25 mouse cellular contexts compared by ENCODE assay signal in the genomic region with DNA sequence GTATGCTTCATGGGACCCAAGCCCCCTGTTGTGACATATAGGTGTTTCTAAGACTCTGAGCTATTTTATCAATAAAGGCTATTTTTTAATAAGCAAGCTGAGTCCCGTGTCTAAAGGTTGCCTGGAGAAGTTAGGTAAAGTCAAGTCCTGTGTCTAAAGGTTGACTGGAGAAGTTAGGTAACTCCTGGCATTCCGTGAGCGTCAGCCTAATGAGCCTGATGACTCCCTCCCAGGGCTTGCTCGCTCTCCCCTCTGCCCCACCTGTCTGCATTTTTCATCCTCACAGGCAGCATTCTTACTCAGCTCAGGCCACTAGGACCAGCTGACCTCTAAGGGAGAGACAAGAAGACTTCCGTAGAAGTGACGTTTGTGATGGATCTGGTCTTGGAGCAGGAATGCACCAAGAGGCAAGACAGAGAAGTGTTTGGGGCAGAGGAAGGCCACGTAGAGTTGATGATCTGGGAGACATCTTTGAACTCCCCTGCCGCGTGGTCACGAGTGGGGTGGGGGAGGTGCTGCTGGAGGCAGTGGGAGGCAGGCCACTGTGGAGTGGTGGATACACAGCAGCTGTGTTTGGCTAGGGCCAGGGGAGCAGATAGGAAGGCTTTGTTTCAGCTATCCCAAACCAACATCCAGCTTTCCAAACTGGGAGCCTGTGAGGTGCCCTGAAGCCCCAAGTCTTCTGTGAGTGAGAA. TPM values are rescaled to one million over a fixed set of nuclear protein-coding genes. Genes with fewer than 3 reads are reported as not detected.
DNase-seq lines count a peak whose midpoint lies in the region; ATAC-seq and TF ChIP-seq lines count a peak whose summit lies in the region.
"Had no signal": no experiment of that assay in that cellular context is flagged by ENCODE, and none has a peak within 500 bp of the region (broad histone marks: within the 10 kb centered on the region; RNA-seq: fewer than 3 reads in every experiment).

No protein-coding gene starts in this region.

- no peak for TF ChIP-seq CTCF in kidney, postnatal 0 days (IDR thresholded peaks at IDR 0.05; ENCODE audit: low read depth)

- no peak for DNase-seq in hindbrain, embryonic 10.5 days (ENCODE audit: low spot score)
- peak; percentile 23 for DNase-seq in kidney, postnatal 0 days (ENCODE audit: low spot score)
- peak; percentile 59 to 87 for DNase-seq in kidney, postnatal 25 days
- no peak for DNase-seq in layer of hippocampus, adult 8-10 months (ENCODE audit: low spot score in 2 of 2)
- DNase-seq: cerebellum, adult 8-10 months; gastrocnemius, postnatal 25 days; heart, adult 2 months; heart, postnatal 4 days had no signal

- H3K9me3 ChIP-seq in hindbrain, embryonic 10.5 days, result no peaks in the 10 kb centered on the region
- no peaks in the 10 kb centered on the region for H3K9me3 ChIP-seq in hindbrain, embryonic 16.5 days (ENCODE audit: control insufficient read depth, low read length)
- no peaks in the 10 kb centered on the region for H3K9me3 ChIP-seq in kidney, postnatal 0 days (replicated peaks; ENCODE audit: low read length)
- H3K9me3 ChIP-seq in liver, embryonic 16.5 days (replicated peaks; ENCODE audit: control insufficient read depth, low read length), result no peaks in the 10 kb centered on the region
- H3K9me3 ChIP-seq: limb, embryonic 13.5 days; midbrain, embryonic 10.5 days; neural tube, embryonic 12.5 days had no signal

- no peaks in the 10 kb centered on the region for H3K36me3 ChIP-seq in hindbrain, embryonic 10.5 days
- no peaks in the 10 kb centered on the region for H3K36me3 ChIP-seq in hindbrain, embryonic 16.5 days (ENCODE audit: control insufficient read depth, insufficient read depth, low read length)
- no peaks in the 10 kb centered on the region for H3K36me3 ChIP-seq in kidney, postnatal 0 days (ENCODE audit: insufficient read depth, low read length)
- H3K36me3 ChIP-seq in liver, embryonic 16.5 days (ENCODE audit: control insufficient read depth, insufficient read depth), result no peaks in the 10 kb centered on the region
- H3K36me3 ChIP-seq: limb, embryonic 13.5 days; midbrain, embryonic 10.5 days; neural tube, embryonic 12.5 days had no signal

- no peak overlapping the region for H3K9ac ChIP-seq in hindbrain, embryonic 16.5 days (ENCODE audit: low read depth, low read length)
- 0 out of 2 replicates have a peak overlapping the region, but pooled peaks have one; percentile 13 for H3K9ac ChIP-seq in kidney, postnatal 0 days (ENCODE audit: low read depth, low read length)
- H3K9ac ChIP-seq in liver, embryonic 16.5 days (ENCODE audit: low read depth, low read length), result no peak overlapping the region
- H3K9ac ChIP-seq: limb, embryonic 13.5 days; neural tube, embryonic 12.5 days had no signal

- WGBS in hindbrain, embryonic 10.5 days, result 71% methylated on average over 10 of the region's 10 CpGs
- 73% methylated on average over 10 of the region's 10 CpGs for WGBS in hindbrain, embryonic 16.5 days
- 47% methylated on average over 10 of the region's 10 CpGs for WGBS in kidney, postnatal 0 days
- 55% methylated on average over 10 of the region's 10 CpGs for whole genome bisulfite sequencing in liver, embryonic 16.5 days (ENCODE audit: insufficient replicate concordance)

- peak overlapping the region; percentile 40; the same call in 1 of the 2 replicates for H3K27ac ChIP-seq in hindbrain, embryonic 10.5 days
- no peak overlapping the region for H3K27ac ChIP-seq in hindbrain, embryonic 16.5 days (ENCODE audit: low read depth, low read length)
- H3K27ac ChIP-seq in kidney, postnatal 0 days, result no peak overlapping the region
- H3K27ac ChIP-seq in liver, embryonic 16.5 days (ENCODE audit: low read length), result 0 out of 2 replicates have a peak overlapping the region, but pooled peaks have one; percentile 3
- H3K27ac ChIP-seq: heart, adult 2 months; hindbrain, postnatal 0 days; limb, embryonic 13.5 days; macrophage; midbrain, embryonic 10.5 days; neural tube, embryonic 12.5 days; stomach, postnatal 0 days had no signal

- ATAC-seq in hindbrain, embryonic 16.5 days, result no peak
- ATAC-seq in kidney, postnatal 0 days (replicated peaks; ENCODE audit: low FRiP score, low read depth), result peak; percentile 37; the same call in 1 of the 2 replicates
- no peak for ATAC-seq in liver, embryonic 16.5 days (ENCODE audit: low read depth)
- ATAC-seq in inflammation-experienced regulatory T-cells, adult 6 months, result no peak
- ATAC-seq: forebrain, embryonic 16.5 days; hindbrain, postnatal 0 days had no signal

- H3K4me2 ChIP-seq in hindbrain, embryonic 16.5 days (ENCODE audit: low read length), result no peak overlapping the region
- no peak overlapping the region for H3K4me2 ChIP-seq in kidney, postnatal 0 days (ENCODE audit: low read length)
- H3K4me2 ChIP-seq in liver, embryonic 16.5 days (ENCODE audit: low read depth, low read length), result peak overlapping the region; percentile 92
- H3K4me2 ChIP-seq: limb, embryonic 13.5 days; neural tube, embryonic 12.5 days had no signal

- no peak overlapping the region for H3K4me3 ChIP-seq in hindbrain, embryonic 10.5 days
- no peak overlapping the region for H3K4me3 ChIP-seq in hindbrain, embryonic 16.5 days (ENCODE audit: low read length)
- H3K4me3 ChIP-seq in kidney, postnatal 0 days (replicated peaks; ENCODE audit: low read depth, low read length), result no peak overlapping the region
- peak overlapping the region; percentile 13 for H3K4me3 ChIP-seq in liver, embryonic 16.5 days (ENCODE audit: low read depth, low read length)
- H3K4me3 ChIP-seq: heart, adult 2 months; limb, embryonic 13.5 days; midbrain, embryonic 10.5 days; neural tube, embryonic 12.5 days had no signal

- peaks cover 47% of the 10 kb centered on the region for H3K4me1 ChIP-seq in hindbrain, embryonic 10.5 days (replicated peaks)
- H3K4me1 ChIP-seq in hindbrain, embryonic 16.5 days (ENCODE audit: control insufficient read depth, insufficient read depth, low read depth, low read length), result peaks cover 16% of the 10 kb centered on the region
- H3K4me1 ChIP-seq in kidney, postnatal 0 days (replicated peaks; ENCODE audit: insufficient read depth, low read length), result peaks cover 15% of the 10 kb centered on the region; the same call in 1 of the 2 replicates
- peaks cover 80% of the 10 kb centered on the region for H3K4me1 ChIP-seq in liver, embryonic 16.5 days (ENCODE audit: control insufficient read depth, low read depth, low read length)

- H3K27me3 ChIP-seq in hindbrain, embryonic 10.5 days (ENCODE audit: insufficient read depth, poor library complexity, severe bottlenecking), result peaks cover 63% of the 10 kb centered on the region
- H3K27me3 ChIP-seq in hindbrain, embryonic 16.5 days (replicated peaks; ENCODE audit: control insufficient read depth, insufficient read depth, low read length), result peaks cover 35% of the 10 kb centered on the region
- peaks cover 26% of the 10 kb centered on the region for H3K27me3 ChIP-seq in kidney, postnatal 0 days (ENCODE audit: insufficient read depth, low read length)
- peaks cover 36% of the 10 kb centered on the region for H3K27me3 ChIP-seq in liver, embryonic 16.5 days (ENCODE audit: control insufficient read depth, insufficient read depth, low read depth, low read length)

RNA-seq across cellular contexts. Expression of a gene that starts 4.3 kb away (rescaled TPM):
- polyA plus RNA-seq in hindbrain, embryonic 10.5 days (2016; fragmentation: Nextera tagmentation; extraction: Ambion mirVana), result 2.3 and 3.0 TPM in 2 replicates
- 0.72 and 0.90 TPM in 2 replicates for polyA plus RNA-seq in hindbrain, embryonic 16.5 days (2015; fragmentation: Nextera tagmentation; extraction: Ambion mirVana)
- 10.3 and 10.5 TPM in 2 replicates for polyA plus RNA-seq in kidney, postnatal 0 days (2015; fragmentation: Nextera tagmentation; extraction: Ambion mirVana)
- 16.7 and 19.2 TPM in 2 replicates for polyA plus RNA-seq in liver, embryonic 16.5 days (2015; fragmentation: Nextera tagmentation; extraction: Ambion mirVana)
- total RNA-seq in layer of hippocampus, adult 8-10 months (2022), result under 1 TPM in 3 of 4 experiments, not detected in 1; 0.09 to 0.41 (median 0.12) TPM
- under 1 TPM in 1 of 3 experiments, not detected in 2; 0.13 TPM for polyA plus RNA-seq in inflammation-experienced regulatory T-cells, adult 6 months (2017; shearing (Covaris generic))
- total RNA-seq: monocyte, adult 5-6 weeks had no signal
- polyA plus RNA-seq: macrophage had no signal

RNA-seq across cellular contexts. Expression of a gene that starts 28.8 kb away (rescaled TPM):
- polyA plus RNA-seq in hindbrain, embryonic 10.5 days (2016; fragmentation: Nextera tagmentation; extraction: Ambion mirVana), result not detected in 2 replicates
- polyA plus RNA-seq in hindbrain, embryonic 16.5 days (2015; fragmentation: Nextera tagmentation; extraction: Ambion mirVana), result not detected in 2 replicates
- not detected in 2 replicates for polyA plus RNA-seq in kidney, postnatal 0 days (2015; fragmentation: Nextera tagmentation; extraction: Ambion mirVana)
- not detected in 2 replicates for polyA plus RNA-seq in liver, embryonic 16.5 days (2015; fragmentation: Nextera tagmentation; extraction: Ambion mirVana)
- total RNA-seq in layer of hippocampus, adult 8-10 months (2022), result not detected
- under 1 TPM in 2 of 3 experiments, not detected in 1; 0.21 to 0.35 TPM for polyA plus RNA-seq in inflammation-experienced regulatory T-cells, adult 6 months (2017; shearing (Covaris generic))
- total RNA-seq: adrenal gland, adult 18-20 months; gastrocnemius, postnatal 25 days; heart, adult 2 months; heart, postnatal 4 days; hindbrain, postnatal 0 days; layer of hippocampus, postnatal 25 days; left cerebral cortex, postnatal 10 days had no signal
- polyA plus RNA-seq: cortical plate, adult 2 months; forebrain, embryonic 16.5 days; heart, adult 2 months; hindbrain, postnatal 0 days; lung, embryonic 16.5 days; macrophage; midbrain, embryonic 10.5 days; neural tube, embryonic 12.5 days; stomach, postnatal 0 days had no signal

RNA-seq across cellular contexts. Expression of a gene that starts 31.3 kb away (rescaled TPM):
- polyA plus RNA-seq in hindbrain, embryonic 10.5 days (2016; fragmentation: Nextera tagmentation; extraction: Ambion mirVana), result 5.2 and 5.7 TPM in 2 replicates
- polyA plus RNA-seq in hindbrain, embryonic 16.5 days (2015; fragmentation: Nextera tagmentation; extraction: Ambion mirVana), result 14.9 and 17.1 TPM in 2 replicates
- polyA plus RNA-seq in kidney, postnatal 0 days (2015; fragmentation: Nextera tagmentation; extraction: Ambion mirVana), result 8.2 and 10.3 TPM in 2 replicates
- 1.8 and 2.2 TPM in 2 replicates for polyA plus RNA-seq in liver, embryonic 16.5 days (2015; fragmentation: Nextera tagmentation; extraction: Ambion mirVana)
- 1 to 10 TPM in 3 of 4 experiments, under 1 TPM in 1; 0.99 to 1.6 (median 1.2) TPM for total RNA-seq in layer of hippocampus, adult 8-10 months (2022)
- polyA plus RNA-seq in inflammation-experienced regulatory T-cells, adult 6 months (2017; shearing (Covaris generic)), result 10 to 100 TPM; 26.0 to 29.5 (median 27.9) TPM

RNA-seq across cellular contexts. Expression of a gene that starts 57.7 kb away (rescaled TPM):
- 0.10 and 0.24 TPM in 2 replicates for polyA plus RNA-seq in hindbrain, embryonic 10.5 days (2016; fragmentation: Nextera tagmentation; extraction: Ambion mirVana)
- 0.25 and 0.28 TPM in 2 replicates for polyA plus RNA-seq in hindbrain, embryonic 16.5 days (2015; fragmentation: Nextera tagmentation; extraction: Ambion mirVana)
- polyA plus RNA-seq in kidney, postnatal 0 days (2015; fragmentation: Nextera tagmentation; extraction: Ambion mirVana), result 0.10 and 0.12 TPM in 2 replicates
- 0.28 and 0.38 TPM in 2 replicates for polyA plus RNA-seq in liver, embryonic 16.5 days (2015; fragmentation: Nextera tagmentation; extraction: Ambion mirVana)
- total RNA-seq in layer of hippocampus, adult 8-10 months (2022), result under 1 TPM in 2 of 4 experiments, not detected in 2; 0.13 to 0.27 TPM
- polyA plus RNA-seq in inflammation-experienced regulatory T-cells, adult 6 months (2017; shearing (Covaris generic)), result under 1 TPM in 2 of 3 experiments, not detected in 1; 0.14 to 0.34 TPM
- total RNA-seq: gastrocnemius, postnatal 25 days; heart, adult 2 months; monocyte, adult 5-6 weeks had no signal
- polyA plus RNA-seq: embryonic facial prominence, embryonic 11.5 days; macrophage had no signal

Comparison
In these comparisons a context has a peak if more than half of its experiments do, and no peak if none do; other contexts are left out.
1. H3K27ac ChIP-seq: peak in hindbrain, embryonic 10.5 days (single experiment) and liver, embryonic 16.5 days (single experiment); none in hindbrain, embryonic 16.5 days (single experiment) and kidney, postnatal 0 days (single experiment).
2. DNase-seq: peak in kidney, postnatal 0 days (single experiment) and kidney, postnatal 25 days (2 of 2); none in hindbrain, embryonic 10.5 days (single experiment) and layer of hippocampus, adult 8-10 months (0 of 2).